Mouse (Mus musculus): ENCODE measurements around the gene Olfr1392.
A peak's percentile ranks its signal among the peaks of the same experiment; 100 is the strongest.
"Not testable (repeated sequence)": the region's sequence is repeated elsewhere in the genome, so short reads cannot be mapped to it uniquely, and the experiment has no call there.

Olfr1392 gene

DNA sequence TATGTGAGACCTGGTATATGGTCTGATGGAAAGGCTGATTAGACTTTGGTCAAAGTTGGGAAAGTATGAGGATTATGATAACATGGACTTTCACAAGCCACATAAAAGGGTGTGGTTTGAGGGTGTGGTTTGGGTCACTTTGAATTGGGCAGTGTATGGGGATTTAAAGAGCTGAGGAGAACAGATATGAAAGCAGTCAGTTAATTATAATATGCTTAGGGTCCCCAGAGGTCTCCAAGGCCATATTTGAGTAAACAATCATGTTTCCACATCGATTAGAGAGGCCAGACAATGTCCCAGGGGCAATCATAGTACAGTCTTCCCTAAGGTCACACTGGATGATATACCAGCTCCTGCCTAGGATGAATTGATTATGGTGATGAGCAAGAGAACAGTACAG is at the start of gene Olfr1392:
Gene Olfr1392, plus strand, starts transcription at position 301 of the 400 bp plus-strand sequence.
- not testable (repeated sequence) for DNase-seq (ENCODE audit: low spot score)

DNA sequence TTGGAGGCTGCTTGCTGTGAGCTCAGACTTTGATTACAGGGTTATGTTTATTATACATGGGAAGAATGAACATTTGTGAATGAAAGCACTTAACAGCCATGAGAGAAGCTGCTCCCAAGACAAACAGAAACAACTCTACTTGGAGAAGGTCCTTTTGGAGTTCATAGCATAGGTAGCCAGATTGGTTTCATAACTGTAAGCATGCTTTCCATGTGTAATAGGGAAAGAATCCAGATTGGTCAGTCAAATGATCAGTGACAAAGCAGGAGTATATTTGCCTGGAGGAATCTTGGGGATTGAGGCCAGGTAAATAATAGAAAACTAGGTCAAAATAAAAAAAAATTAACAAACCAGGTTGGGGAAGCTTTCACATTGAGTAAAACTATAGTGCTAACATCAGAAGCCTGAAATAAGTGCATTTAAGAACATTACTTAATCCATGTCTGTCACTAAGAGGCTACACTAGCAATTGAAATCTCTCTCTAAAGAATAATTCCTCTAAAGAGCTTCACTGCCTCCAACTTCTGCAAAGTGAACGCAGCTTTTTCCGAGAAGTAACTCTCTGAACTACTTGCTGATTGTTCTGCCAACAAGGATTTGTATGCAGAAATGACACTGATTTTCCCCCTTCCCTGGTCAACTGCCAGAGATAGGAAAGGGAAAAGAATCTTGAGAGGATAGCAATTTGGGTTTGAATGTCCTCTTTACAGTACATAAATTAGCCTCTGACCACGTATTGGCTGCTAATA is 49.4 kb upstream of the Olfr1392 start:
- no peak for DNase-seq (ENCODE audit: low spot score)

DNA sequence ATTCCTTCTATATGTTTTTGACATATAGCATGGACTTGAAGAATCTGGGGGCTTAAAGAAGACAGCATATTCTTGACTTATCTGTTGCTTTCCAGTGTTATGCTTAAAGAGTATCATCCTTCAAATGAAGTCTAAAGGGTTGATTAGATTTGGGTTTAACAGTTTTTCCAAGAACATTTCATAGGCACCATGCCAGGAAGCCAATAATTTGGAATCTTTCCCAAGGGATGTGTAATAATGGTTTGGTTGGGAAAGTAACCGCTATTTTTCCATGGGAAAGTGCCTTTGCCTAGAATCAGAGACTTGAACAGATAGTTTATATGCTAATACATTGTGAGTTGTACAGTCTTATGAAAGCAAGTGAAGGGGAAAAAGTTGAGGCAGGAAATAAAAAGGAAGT is 48.2 kb upstream of the Olfr1392 start:
- DNase-seq (ENCODE audit: low spot score): no peak

DNA sequence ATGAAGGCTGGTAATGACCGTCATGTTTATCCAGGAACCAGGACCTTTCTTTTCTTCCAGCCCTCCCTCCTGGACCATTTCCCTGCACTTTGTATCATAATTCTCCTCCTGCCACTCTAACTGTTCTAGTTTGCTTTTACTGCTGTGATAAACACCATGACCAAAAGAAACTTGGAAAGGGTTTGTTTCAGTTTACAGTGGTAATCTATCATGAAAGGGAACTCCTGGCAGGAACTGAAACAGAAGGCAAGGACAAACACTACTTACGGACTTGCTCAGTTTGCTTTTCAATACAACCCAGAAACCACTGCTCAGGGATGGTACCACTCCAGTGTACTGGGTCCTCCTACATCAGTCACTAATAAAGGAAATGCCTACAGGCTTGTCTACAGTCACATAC is 47.5 kb upstream of the Olfr1392 start:
- no peak for DNase-seq (ENCODE audit: low spot score)

DNA sequence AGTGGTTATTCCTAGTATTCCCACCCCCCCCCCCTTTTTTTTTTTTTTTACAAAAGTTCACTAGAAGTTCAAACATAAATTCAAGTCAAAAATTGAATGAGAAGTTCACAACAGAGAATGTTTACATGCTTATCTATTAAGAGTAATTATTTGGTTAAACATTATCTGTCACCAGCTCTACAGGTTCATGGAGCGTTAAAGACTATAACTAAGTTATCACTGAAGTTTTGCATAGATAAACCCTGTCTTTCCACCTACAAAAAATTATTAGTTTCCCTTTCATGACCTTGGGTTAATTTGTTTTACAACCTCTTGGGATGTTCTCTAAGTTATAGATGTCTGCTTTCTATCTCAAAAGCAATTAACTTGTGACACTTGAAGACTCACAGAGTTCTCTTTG is 44.8 kb upstream of the Olfr1392 start:
- DNase-seq (ENCODE audit: low spot score): no peak

DNA sequence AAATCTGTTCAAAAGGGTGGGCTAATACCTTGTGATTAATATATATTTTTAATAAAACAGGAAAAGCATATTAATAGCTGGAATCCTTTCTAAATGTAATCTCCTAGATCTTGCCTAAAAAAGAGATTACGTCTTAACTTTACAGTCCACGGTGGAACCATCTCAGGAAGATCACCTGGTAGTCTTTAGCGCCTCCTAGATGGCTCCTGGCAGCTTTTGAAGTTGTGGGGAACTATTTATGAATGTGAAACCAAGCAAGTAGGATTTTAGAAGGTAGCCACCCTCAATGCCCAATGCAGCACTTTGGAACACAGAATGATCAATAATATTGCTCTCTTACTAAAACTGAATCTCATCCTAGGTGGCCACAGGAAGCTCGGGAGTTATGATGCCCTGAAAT is 44.2 kb upstream of the Olfr1392 start:
- DNase-seq (ENCODE audit: low spot score): no peak

DNA sequence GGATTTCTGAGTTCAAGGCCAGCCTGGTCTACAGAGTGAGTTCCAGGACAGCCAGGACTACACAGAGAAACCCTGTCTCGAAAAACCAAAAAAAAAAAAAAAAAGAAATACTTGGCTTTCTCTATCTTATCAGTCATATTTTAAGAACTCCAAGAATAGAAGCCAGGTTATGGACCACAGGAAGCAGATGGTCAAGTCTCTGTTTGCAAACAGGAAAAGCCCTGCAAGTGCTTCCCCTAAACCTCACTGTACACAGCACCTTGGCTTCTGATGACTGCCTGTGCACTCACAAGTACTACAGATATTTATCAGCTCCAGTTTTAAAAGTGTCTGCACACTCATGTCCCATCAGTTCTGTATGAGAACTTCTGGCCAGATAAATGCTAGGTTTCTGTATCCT is 43.6 kb upstream of the Olfr1392 start:
- DNase-seq (ENCODE audit: low spot score): no peak

DNA sequence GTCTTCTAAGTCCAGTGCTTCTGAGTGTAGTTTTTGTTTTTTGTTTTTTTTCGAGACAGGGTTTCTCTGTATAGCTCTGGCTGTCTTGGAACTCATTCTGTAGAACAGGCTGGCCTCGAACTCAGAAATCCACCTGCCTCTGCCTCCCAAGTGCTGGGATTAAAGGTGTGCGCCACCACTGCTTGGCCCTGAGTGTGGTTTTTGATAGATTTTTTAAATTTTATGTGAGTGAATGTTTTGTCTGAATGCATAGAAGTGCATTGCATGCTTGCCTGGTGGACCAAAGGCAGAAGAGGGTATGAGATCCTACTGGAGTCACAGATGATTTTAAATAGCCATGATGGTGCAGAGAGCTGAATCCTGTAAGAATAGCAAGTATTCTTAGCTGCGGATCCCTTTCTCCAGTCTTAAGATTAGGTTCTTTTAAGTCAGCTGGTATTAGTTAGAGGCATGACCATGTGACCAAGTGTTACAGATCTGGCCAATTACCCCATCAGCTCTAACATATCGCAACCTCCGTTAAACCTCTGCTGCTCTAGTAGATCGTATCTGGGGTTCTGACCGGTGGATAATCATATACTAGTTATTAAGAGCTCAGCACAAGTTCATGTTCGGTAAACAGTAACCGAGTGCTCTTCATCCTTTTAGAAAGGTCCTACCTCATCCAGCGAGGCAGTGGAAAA is 42.0 kb upstream of the Olfr1392 start:
- peak; percentile 55 for DNase-seq (ENCODE audit: low spot score)

DNA sequence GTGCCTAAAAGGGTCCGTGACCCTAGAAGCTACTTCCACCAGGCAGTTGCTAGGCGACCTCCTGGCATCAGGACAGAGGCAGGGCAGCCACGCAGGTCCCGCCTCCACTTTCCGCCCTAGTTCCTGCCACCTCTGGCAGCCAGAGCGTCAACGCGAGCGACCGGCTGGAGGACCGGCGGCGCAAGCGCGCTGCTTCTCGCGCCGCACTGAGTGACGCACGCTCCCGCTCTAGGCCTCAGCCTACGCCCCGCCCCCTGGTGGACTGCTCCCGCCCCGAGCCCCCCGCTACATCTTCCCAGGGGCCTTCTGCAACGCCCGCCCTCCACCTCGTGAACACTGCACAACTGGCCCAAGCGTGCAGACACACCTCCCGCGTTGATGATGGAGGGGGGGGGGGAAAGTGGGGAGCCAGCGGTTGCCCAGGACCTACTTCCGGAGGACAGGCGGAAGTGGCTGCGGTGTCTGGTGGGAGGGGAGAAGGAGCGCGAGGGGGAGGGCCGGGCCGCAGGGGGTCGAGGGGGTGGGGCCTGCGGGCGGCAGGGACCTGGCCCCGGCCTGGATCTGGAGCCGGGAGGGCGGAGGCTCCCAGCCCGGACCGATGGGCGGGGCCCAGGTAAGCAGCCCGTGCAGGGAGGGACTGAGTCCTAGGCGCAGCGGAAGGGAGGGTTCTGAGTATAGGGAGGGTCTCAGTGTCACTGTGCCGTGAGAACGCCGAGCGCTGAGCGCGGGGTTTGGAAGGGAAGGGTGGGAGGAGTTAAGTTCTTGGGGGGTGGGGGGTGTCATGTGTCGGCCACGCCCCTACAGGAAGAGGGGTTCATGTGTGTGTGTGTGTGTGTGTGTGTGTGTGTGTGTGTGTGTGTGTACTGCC is 41.1 kb upstream of the Olfr1392 start, which contains the start of gene Mgat1:
Gene Mgat1, plus strand, starts transcription at position 465 of the 868 bp plus-strand sequence.
- DNase-seq (ENCODE audit: low spot score): peak; percentile 99

DNA sequence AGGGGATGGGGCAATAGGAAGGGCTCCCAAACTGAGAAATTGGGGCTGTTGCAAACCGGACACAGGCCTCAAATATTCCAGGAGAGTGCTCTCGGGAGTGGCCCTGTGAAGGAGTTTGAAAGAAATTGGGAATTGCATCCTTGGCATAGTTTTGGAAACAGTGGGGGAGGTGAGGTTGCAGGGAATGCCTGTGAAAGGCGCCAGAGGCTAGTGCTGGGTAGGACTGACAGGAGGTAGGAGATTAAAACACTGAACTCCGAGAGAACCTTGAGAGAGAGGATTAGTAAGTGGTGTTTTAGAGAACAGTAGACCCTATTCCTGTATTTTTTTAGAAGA is 40.5 kb upstream of the Olfr1392 start:
- no peak for DNase-seq (ENCODE audit: low spot score)

DNA sequence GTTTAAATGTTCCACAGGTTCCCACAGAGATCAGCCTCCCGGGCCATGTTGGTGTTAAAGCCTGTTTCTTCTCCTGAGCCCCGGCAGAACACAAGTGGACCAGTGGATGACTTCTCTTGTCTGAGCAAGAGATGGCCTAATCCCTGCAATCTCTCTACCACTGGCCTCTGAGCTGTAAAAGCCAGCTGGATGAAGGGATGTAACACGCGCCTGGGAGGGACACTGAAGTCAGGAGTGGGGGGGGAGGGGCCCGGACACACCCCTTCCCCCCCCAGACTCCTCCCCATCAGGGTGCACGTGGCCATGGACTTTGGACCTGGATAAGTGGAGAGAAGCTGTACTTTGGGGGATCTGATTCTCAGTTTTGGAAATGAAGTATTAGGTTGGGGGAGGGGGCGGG is 39.9 kb upstream of the Olfr1392 start:
- peak; percentile 77 for DNase-seq (ENCODE audit: low spot score)

DNA sequence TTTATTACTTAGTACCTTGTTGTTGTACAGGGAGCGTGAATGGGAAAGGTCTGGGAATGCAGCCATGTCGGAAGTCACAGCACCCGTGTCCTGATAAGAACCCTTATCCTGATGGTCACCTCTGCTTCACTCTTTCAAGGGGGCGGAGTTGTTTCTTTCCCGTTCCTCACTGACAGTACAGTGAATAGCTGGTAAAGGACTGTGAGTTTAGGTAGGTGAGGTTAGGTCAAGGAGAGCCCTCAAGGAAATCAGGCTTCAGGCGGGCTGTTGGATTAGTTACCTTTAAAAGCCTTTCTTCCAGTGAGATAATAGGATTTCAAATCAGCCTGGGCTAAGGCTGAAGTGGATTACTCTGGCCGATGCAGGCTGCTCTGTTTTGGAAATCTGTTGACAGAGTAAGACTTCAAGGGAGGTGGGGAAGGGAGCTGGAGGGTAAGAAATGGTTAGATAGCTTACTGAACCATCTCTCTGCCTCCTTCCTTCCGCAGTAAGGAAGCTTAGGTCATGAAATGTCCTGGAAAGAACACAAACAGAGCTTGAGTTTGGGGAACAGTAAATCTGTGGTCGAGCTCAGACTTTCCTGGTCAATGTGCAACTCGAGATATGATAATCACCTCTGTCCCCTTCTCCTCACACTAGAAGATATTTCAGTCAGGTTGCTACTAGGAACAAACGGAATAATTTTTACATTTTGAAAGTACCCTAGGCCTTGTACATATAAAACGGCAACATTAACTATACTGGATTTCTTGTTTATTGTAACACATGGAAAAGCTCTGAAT is 39.3 kb upstream of the Olfr1392 start:
- DNase-seq (ENCODE audit: low spot score): peak; percentile 38

DNA sequence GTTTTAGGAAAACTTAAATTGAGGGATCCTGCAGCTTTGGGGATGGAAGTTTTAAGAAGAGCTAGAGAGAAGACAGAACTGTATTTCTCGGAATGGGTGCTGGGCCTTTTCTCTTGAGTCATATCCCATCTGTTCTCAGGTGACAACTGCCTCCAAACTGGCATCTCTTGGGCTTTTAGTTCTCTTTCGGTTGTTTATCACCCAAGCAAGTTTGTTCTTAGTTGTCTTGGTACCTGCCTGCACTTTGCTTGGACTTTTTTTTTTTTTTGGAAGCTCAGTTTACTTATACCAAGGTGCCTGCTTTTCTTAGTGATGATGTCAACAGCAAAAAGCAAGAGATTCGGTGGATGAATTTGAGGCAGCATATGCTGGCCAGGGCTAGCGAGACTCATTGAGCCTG is 38.6 kb upstream of the Olfr1392 start:
- DNase-seq (ENCODE audit: low spot score): no peak

DNA sequence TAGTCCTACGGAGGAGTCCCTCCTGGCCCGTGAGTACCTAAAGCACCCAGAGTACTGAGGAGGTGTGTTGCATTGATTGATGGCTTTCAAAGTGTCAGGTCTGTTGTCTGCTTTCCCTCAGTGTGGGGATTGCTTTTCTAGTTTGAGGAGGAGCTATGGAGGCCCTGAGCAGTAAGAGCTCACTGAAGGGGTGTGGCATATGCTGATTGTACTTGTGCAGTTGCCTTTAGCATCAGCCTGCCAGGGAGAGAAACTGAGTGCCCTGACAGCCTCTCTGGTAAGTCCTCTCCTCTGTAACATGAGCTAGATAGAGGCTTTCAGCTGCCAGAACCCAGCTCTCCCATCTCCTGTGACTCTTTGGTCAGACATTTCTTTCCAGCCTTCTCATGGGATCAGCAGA is 37.8 kb upstream of the Olfr1392 start:
- peak; percentile 59 for DNase-seq (ENCODE audit: low spot score)

DNA sequence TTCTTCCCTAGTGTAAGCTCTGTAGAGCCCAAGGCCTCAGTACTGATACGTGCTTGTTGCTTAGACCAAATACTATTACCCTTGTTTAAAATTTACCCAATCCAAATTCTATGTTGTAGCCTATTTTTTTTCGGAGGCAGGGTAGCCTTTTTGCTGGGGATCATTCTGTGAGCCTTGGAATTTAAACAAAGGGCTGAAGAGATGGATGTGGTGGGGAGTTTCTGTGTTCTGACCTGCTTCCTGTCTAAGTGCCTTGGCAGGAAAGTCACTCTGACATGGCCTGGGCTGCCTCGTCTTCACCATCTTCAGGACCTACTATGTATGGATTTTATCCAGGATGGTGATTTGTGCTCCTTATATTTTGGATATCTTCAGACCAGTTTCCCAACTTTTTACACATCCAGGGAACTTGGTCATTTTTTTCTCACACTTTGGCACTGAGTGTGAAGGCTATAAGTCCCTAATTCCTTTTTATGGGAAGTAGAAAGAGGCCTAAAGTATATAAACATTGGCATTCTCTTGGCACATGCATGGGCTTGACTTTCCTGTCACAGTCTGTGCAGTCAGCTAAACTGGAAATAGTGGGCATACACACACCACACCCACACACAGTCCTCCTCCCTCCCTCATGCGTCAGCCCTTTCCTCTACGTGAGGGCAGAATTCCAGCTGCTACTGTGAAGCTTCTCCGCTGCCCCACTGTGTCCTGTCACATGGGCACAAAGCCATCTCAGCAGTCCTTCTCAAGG is 36.7 kb upstream of the Olfr1392 start:
- peak; percentile 58 for DNase-seq (ENCODE audit: low spot score)

DNA sequence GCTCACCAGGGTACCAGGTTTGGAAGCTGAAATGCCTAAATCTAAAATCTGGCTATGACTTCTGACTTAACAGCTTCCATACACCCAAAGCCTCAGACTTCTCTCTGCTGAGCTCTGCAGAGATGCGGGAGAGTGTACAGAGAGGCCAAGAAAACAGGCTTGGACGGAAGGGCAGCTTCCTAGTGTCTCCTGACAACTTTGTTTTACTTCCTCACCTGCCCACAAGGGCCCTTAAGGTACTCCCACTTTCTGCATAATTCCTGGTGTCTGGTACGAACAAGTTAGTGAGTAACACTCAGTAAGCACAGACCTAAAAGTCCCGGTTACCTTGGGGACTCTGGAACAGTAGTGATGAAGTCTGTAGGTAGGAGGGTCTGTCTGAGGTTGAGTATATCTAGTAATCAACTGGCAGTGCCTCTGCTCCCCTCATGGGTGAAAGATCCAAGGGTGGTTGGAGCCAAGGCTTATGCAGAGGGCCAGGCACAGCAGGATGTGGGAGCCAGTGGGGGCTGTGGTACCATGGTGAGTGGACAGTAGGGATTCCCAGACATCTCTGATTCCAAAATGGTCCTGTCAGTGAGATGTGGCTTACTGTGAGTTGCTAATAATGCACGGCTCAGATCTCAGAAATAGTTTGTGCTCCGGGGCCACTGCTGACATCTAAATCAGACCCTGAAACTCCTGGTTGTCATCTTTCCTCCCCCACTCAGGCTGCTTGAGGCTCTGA is 35.9 kb upstream of the Olfr1392 start:
- no peak for DNase-seq (ENCODE audit: low spot score)

DNA sequence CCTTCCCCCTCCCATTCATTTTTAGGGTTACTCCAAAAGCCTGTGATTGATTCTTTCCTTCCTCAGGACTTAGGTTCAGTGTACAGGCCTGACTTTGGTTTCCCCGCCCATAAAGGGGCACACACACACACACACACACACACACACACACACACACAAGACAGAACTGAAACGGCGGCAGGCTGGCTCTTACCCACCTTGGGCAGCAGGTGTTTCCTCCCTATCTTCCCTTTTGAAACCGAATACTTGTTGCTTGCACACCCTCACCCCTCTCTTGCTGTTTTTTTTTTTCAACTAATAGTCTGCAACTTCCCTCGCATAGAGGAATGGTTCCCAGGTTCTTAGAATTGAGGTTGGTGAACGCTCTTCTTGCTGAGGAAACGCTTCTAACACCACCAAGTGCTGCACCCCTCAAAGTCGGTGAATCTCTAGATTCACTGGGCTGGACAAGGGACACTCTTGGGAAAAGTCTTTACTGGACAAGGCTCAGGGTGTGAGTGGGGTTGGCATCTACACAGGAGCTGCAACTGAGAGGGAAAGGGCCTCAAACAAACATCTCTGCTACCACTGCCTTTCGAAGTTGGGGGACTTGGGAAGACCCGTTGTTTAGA is 35.2 kb upstream of the Olfr1392 start:
- no peak for DNase-seq (ENCODE audit: low spot score)

DNA sequence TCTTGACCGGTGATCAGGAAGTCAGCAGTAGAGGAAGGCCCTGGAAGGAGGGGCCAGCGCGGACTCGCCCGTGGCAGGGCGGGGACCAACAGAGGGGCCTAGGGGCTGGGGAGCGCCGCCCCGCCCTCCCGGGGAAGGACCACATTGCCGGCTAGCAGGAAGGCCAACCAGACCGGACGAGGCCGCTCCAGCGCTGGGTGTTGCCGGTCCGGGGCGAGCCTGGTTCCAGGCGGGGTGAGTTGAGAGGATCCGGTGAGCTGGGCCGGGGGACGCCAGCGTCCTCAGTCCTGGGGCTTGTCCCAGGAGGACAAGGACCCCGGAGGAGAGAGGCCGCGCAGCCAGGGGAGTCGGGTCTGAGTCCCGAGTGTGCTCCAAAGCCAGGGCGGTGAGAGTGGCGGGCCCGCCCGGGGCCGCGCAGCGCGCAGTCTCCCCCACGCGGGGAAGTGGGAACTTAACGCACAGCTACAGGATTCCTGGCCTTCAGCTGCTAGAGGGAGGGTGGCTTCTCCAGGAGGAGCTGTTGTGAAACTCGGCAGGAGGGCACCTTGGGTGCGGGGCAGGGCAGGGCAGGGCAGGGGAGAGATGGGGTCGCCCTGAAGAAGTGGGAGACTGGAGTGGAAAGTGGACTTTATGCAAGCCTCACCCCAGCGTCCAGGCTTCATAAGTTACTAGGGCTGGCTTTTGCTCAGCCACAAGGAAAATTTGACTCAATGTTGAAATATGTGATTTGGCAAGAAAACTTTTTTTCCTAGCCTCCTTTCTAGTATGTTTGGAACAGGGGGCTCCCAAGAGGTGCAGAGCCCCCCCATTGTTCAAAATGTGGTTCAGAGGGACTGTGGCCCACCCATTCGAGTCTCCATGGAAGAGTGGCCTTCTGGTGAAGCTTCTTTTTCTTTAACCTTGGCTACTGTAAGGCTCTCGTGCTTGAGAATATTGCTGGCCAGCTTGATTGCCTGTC is 34.4 kb upstream of the Olfr1392 start:
- DNase-seq (ENCODE audit: low spot score): peak; percentile 87

DNA sequence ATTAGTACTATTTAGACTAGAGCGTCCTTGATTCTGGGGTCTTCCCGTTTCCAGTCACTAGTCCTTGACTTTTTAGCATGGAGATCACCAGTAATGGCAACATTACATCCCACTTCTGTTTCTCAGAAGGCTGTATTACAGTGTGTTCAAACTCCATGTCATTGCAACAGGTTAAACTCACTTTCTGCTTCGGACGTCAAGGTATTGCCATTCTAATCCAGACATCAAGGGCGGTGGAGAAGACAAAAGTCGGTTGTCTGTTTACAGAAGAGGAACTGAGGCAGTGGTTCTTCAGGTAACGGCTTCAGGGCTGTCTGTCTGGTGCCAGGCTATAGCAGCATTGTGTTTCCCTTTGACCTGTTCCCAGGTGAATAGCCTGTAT is 33.7 kb upstream of the Olfr1392 start:
- DNase-seq (ENCODE audit: low spot score): no peak
